Mouse (Mus musculus) testis, adult 2 months (tissue): ENCODE data around the gene Ninj2.

Experiments
- CTCF ChIP-seq: fragments of 200-500 bp; IDR thresholded peaks from 2 replicates; pipeline ENCODE4 v1.5.1; 2012; ENCODE audit warnings: low read depth, mild to moderate bottlenecking, inconsistent platforms, low read length, moderate library complexity; ENCODE audit not compliant: control insufficient read depth, insufficient read depth, insufficient replicate concordance
- POLR2A ChIP-seq: fragments of 200-500 bp; IDR thresholded peaks from 2 replicates; pipeline ENCODE4 v1.6.1; 2012; ENCODE audit warnings: low read depth, mild to moderate bottlenecking, inconsistent platforms, low read length, moderate library complexity; ENCODE audit not compliant: control insufficient read depth

GRCm38 (mm10) chr6:120110738-120111409, 17.7 kb downstream of the Ninj2 start:
- TF ChIP-seq POLR2A (no peak), CTCF (no peak)
